Mouse (Mus musculus): ENCODE data around the gene Pakap.

Pakap gene

GRCm38 (mm10) chr4:57675387-57675786, 107.4 kb downstream of the Pakap start:
- DNase-seq (ENCODE audit: low spot score): peak; percentile 46

- no peak for DNase-seq (ENCODE audit: low spot score)
These were observed 109.9 kb downstream of the Pakap start for GRCm38 (mm10) chr4:57677916-57678315.

GRCm38 (mm10) chr4:57678991-57679457, 111.0 kb downstream of the Pakap start:
- DNase-seq (ENCODE audit: low spot score): no peak

GRCm38 (mm10) chr4:57680186-57680585, 112.2 kb downstream of the Pakap start:
- DNase-seq (ENCODE audit: low spot score): no peak

GRCm38 (mm10) chr4:57681511-57681910, 113.5 kb downstream of the Pakap start:
- peak; percentile 18 for DNase-seq (ENCODE audit: low spot score)

- no peak for DNase-seq (ENCODE audit: low spot score)
These were observed 114.4 kb downstream of the Pakap start for GRCm38 (mm10) chr4:57682341-57682740.

DNA sequence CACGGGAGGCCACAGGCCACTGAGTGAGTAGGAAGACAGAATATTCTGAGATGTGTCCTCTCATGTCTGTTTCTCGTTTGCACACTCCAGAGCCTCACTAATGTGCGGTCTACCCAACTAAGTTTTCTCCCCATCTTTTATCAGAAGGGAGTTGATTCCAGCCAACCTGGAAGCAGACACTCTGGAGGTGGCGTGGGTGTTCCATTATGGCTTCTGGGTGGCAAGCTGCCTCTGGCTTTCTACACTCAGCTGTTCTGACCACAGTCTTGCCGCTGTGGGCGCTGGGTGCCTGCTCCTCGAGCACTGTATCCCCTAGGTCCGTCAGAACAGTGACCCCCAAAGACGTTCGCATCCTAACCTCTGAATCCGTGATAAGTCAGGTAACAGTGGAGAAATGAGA, 115.0 kb downstream of the Pakap start:
- no peak for DNase-seq (ENCODE audit: low spot score)

DNA sequence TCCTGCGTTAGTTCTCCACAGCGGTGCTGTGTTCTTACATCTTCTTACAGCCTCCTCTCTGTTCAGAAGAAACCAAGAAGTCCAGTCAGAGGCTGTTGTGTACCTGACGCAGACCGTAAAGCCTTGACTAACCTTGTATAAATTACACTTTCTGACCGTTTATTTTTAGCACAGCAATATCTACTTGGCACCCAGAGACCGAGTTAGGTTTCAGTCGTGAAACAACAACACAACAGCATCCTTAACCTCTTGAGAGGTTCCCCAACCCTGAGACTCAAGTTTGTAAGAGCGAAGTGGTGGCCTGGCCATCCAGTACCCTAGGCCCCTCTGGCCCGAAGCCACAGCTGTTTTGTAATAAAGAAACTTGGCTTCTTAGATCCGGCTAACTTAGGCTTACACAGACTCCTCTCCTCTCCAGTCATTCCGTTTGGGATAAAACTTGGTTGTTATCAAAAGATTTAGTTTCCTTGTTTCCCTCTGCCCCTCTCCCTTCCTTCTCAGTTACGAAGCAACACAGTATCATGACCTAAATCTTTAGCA, 116.8 kb downstream of the Pakap start:
- DNase-seq (ENCODE audit: low spot score): no peak

DNA sequence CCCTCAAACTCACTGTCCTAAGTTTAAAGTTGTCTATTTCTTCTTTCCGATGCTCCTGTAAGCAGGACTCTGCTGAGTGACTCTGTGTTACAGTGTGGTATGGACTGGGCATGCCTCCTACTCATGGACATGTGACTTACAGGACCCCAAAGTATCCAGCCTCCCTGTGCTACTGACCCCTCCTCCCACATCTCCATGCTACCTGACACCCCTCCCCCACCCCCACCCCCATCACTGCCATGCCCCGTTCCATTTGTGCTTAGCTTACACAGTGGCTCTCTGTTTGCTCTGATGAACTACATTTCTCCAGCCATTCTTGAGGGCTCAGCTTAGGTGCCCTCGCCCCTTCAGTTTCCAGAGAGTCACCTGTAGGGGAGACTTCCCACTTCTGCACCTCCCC, 118.8 kb downstream of the Pakap start:
- no peak for DNase-seq (ENCODE audit: low spot score)

DNA sequence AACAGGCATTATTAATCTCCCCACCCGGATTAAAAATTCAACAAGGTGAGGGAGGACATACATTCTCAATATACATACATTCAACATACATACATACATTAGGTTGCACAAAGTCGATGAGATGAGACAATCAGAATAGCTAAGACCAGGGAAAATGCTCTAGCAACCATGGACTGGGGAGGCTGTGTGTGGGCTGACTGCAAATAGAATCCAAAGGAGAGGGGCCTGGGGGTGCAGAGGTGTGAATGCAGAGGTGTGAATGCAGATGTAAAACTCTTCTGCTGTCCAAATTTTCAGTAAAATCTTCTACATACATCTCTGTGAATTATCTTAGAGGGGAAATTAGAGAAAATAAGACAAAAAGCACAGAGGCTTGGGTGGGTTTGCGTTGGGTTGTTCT, 119.6 kb downstream of the Pakap start:
- no peak for DNase-seq (ENCODE audit: low spot score)

DNA sequence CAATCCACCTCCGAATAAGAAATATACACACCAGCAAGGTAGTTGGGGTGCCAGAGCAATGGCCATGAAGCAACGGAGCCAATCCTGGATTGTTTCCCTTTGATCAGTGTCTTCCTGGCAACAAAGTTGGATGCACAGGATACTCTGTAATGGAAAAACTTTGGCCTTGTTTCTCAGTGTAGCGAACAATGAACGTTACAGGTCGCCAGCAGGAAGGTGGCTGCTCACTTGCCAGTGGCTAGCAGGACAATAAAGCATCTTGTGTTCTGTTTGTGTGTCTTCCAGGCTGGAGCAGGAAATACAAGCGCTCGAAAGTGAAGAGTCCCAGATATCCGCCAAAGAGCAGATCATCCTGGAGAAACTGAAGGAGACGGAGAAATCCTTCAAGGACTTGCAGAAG, 120.2 kb downstream of the Pakap start:
- DNase-seq (ENCODE audit: low spot score): no peak

DNA sequence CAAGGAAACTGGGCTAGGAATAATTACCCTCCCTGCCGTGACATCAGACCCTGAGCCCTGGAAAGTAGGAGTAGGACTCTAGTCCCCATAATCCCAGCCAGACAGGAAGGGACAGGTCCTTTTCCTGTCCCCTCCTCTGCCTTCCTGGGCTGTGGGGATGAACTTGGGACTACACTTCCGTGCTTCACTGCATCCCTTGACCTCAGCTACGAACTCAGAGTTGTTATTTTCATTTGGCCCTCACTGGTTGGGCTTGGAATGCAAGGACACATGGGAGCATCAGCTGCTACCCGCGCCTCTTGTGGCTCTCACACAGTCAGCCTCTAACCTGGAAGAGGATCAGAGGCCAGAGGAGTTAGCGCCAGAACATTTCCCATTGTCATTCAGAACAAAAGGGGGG, 122.0 kb downstream of the Pakap start:
- DNase-seq (ENCODE audit: low spot score): no peak

DNA sequence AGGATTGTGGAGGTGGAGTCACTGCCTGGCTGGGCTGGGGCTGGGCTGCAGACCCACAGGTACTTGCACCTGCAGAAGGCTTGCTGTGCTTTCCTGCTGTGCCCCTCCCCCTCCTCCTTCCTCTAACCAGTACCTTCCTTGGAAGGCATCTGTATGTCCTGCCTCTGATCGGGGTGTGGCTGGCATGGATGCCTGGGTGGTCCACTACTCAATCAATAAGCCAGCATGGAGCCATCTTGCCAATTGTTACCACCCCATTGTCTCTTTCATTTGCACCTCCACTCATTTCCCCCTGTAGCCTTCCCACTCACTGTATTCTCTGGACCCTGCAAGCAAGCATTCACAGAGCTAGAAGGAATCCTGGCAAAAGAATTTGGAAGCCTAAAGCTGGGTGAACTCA, 122.8 kb downstream of the Pakap start:
- DNase-seq (ENCODE audit: low spot score): no peak

- DNase-seq (ENCODE audit: low spot score): no peak
These were observed 126.6 kb downstream of the Pakap start for GRCm38 (mm10) chr4:57694356-57695136.

GRCm38 (mm10) chr4:57696955-57697354, 129.0 kb downstream of the Pakap start:
- no peak for DNase-seq (ENCODE audit: low spot score)

- no peak for DNase-seq (ENCODE audit: low spot score)
These were observed 130.1 kb downstream of the Pakap start for GRCm38 (mm10) chr4:57697918-57698611.

GRCm38 (mm10) chr4:57701576-57701975, 133.6 kb downstream of the Pakap start:
- no peak for DNase-seq (ENCODE audit: low spot score)

- no peak for DNase-seq (ENCODE audit: low spot score)
These were observed 135.8 kb downstream of the Pakap start for GRCm38 (mm10) chr4:57703574-57704470.

DNA sequence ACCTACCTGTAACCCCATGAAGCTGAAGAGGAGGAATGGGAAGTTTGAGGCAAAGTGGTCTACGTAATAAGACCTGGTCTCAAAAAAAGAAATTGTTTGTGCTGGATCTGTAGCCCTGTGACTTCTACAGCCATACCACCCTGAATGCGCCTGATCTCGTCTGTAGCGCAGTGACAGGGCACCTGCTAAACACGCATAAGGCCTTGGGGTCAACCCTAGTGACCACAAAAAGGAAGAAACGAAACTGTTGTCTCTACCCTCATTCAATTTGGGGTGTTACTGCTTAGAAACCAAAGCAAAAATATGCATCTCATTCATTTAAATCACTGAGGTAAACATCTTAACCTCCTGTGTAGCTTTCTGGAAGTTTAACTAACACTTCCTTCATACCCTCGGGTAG, 136.6 kb downstream of the Pakap start:
- DNase-seq (ENCODE audit: low spot score): no peak

DNA sequence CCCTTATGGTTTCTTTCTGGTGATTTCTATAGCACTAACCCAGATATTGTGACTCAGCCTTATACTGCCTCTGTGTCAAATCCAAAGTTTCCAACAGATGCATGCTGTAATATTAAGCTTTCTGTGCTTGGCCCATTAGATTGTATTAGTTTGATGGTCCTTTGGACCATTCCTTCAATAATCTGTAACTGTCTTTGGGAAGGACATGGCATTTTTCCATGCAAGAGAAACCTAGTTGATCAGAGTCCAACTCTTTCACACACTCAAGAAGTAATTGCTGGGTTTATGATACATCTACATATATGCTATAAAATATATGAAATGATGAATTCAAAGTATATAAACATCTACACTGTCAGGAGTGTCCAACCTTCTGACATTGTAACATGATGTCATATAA, 147.9 kb downstream of the Pakap start:
- no peak for DNase-seq (ENCODE audit: low spot score)

- DNase-seq (ENCODE audit: low spot score): no peak
These were observed 148.8 kb downstream of the Pakap start for GRCm38 (mm10) chr4:57716735-57717134.

DNA sequence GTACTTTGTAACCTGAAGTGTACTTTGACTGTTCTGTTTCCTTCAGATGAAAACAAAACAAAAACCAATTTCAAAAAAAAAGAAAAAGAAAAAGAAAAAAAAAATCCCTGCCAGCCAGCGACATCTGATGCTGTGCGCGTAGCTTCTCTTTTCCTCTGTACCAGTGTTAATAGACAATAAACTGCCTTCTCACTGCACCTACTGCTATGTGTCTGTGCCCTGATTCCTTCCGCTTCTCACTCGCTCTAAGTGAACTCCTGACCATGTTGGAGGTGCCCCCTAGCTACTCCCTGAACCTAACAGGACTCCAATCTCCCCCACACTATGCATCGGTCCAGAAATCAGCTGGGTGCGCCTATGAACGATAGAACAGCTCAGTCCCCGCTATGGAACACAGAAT, 149.4 kb downstream of the Pakap start, which contains the start of gene Akap2:
Gene Akap2, plus strand, starts transcription at position 304 of the 400 bp plus-strand sequence.
- no peak for DNase-seq (ENCODE audit: low spot score)

Data from urinary bladder, postnatal 14 days (tissue).